Mouse (Mus musculus): Measurements from ENCODE around the gene Cpa2.

DNA sequence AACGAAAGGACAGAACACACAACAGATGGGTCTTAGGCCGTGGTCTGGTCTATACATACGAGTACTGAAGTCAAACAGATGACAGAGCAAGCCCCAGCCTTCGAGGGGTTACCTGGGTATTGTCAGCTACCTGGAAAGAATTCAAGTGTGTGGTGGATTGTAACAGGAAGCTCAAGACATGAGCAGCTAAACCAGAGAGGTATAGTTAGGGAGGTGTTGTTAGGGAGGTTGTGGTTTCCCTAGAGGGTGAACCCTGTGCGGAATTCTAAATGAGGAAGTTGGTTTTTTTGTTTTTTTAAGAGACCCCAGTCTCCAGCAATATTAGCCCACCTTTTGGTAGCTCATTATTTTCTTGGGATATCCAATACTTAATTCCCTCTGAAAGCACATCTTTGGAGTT, 64.3 kb downstream of the Cpa2 start:
- no peak for TF ChIP-seq POLR2A (IDR thresholded peaks at IDR 0.05; ENCODE audit: control insufficient read depth, extremely low read depth, insufficient read depth, low read length, poor library complexity)
- TF ChIP-seq CTCF (IDR thresholded peaks at IDR 0.05; ENCODE audit: borderline replicate concordance, control insufficient read depth, extremely low read depth, insufficient read depth, low read length, poor library complexity) = no peak

All from thymus, adult 2 months (tissue).